Mouse (Mus musculus) left cerebral cortex, adult 9 months (tissue): ENCODE measurements at regions not wholly inside any gene's neighbourhood (a gene's known extent, or its start where the extent isn't known, plus 50 kb on each side); places are given as distances from the start of the nearest gene placed in this dataset.

Experiments
- DNase-seq, 2 experiments: peaks; one replicate each; pipeline ENCODE4 v3.0.0; 2022; ENCODE audit warnings: low spot score in 2 of 2

- DNase-seq, result no peak
Measured at GRCm38 (mm10) chr12:25265560-25266525, 168.9 kb upstream of the Id2 start.

- no peak for DNase-seq
Measured at GRCm38 (mm10) chr12:25265066-25265465, 168.1 kb upstream of the Id2 start.

GRCm38 (mm10) chr12:25264408-25264807 is 167.5 kb upstream of the Id2 start:
- no peak for DNase-seq

- DNase-seq, result no peak
Measured at GRCm38 (mm10) chr12:25262461-25262860, 165.5 kb upstream of the Id2 start.

- DNase-seq, result no peak
Measured at GRCm38 (mm10) chr12:25259123-25259522, 162.2 kb upstream of the Id2 start.

- no peak for DNase-seq
Measured at GRCm38 (mm10) chr12:25256268-25256667, 159.3 kb upstream of the Id2 start.

GRCm38 (mm10) chr12:25254716-25255115 is 157.8 kb upstream of the Id2 start:
- no peak for DNase-seq

- peak in 1 of 2 experiments; percentile 20 for DNase-seq
Measured at GRCm38 (mm10) chr12:25252776-25253510, 156.0 kb upstream of the Id2 start.

GRCm38 (mm10) chr12:25251411-25252171 is 154.7 kb upstream of the Id2 start:
- no peak for DNase-seq

- no peak for DNase-seq
Measured at GRCm38 (mm10) chr12:25250881-25251280, 153.9 kb upstream of the Id2 start.

GRCm38 (mm10) chr12:25248681-25249366 is 151.9 kb upstream of the Id2 start:
- DNase-seq, result no peak

GRCm38 (mm10) chr12:25246566-25246965 is 149.6 kb upstream of the Id2 start:
- no peak for DNase-seq

- no peak for DNase-seq
Measured at GRCm38 (mm10) chr12:25245661-25246060, 148.7 kb upstream of the Id2 start.

- DNase-seq, result no peak
Measured at GRCm38 (mm10) chr12:25245251-25245650, 148.3 kb upstream of the Id2 start.

- DNase-seq, result no peak
Measured at GRCm38 (mm10) chr12:25244666-25245065, 147.7 kb upstream of the Id2 start.

- no peak for DNase-seq
Measured at GRCm38 (mm10) chr12:25243901-25244300, 147.0 kb upstream of the Id2 start.

GRCm38 (mm10) chr12:25242369-25242768 is 145.4 kb upstream of the Id2 start:
- no peak for DNase-seq

- DNase-seq, result no peak
Measured at GRCm38 (mm10) chr12:25241675-25242074, 144.7 kb upstream of the Id2 start.

- no peak for DNase-seq
Measured at GRCm38 (mm10) chr12:25240796-25241195, 143.9 kb upstream of the Id2 start.

- DNase-seq, result peak in 1 of 2 experiments; percentile 22
Measured at GRCm38 (mm10) chr12:25240142-25240541, 143.2 kb upstream of the Id2 start.

GRCm38 (mm10) chr12:25235071-25235470 is 138.1 kb upstream of the Id2 start:
- DNase-seq, result no peak
